ENCODE assay signal across 6 mouse cellular contexts in genomic region chr7:89997526-89997925, GRCm38 (mm10). TPM values are rescaled to one million over a fixed set of nuclear protein-coding genes. Genes with fewer than 3 reads are reported as not detected.
DNase-seq lines count a peak whose midpoint lies in the region; ATAC-seq and TF ChIP-seq lines count a peak whose summit lies in the region.
"Not testable (repeated sequence)": the region's sequence is repeated elsewhere in the genome, so short reads cannot be mapped to it uniquely, and the experiment has no call there.

No protein-coding gene starts in this region.

- H3K9me3 ChIP-seq in E14TG2a.4 (ENCODE audit: low read length); forebrain, embryonic 11.5 days (ENCODE audit: control insufficient read depth, low read length); forebrain, embryonic 14.5 days (replicated peaks; ENCODE audit: control insufficient read depth, low read length); midbrain, embryonic 16.5 days (replicated peaks; ENCODE audit: control insufficient read depth, low read length, poor library complexity, severe bottlenecking): not testable (repeated sequence)

- H3K9ac ChIP-seq in forebrain, embryonic 11.5 days (ENCODE audit: low read length); forebrain, embryonic 14.5 days (ENCODE audit: low read length); midbrain, embryonic 16.5 days (ENCODE audit: low read depth, low read length): not testable (repeated sequence)

- not testable (repeated sequence) for H3K27ac ChIP-seq in forebrain, embryonic 11.5 days (ENCODE audit: low read depth, low read length); forebrain, embryonic 14.5 days (ENCODE audit: low read depth, low read length); midbrain, embryonic 16.5 days (ENCODE audit: low read length)

- H3K4me1 ChIP-seq in E14TG2a.4 (replicated peaks; ENCODE audit: low read depth, low read length), result peaks cover 55% of the 10 kb centered on the region
- H3K4me1 ChIP-seq in forebrain, embryonic 11.5 days (replicated peaks; ENCODE audit: control insufficient read depth, insufficient read depth, low read length); forebrain, embryonic 14.5 days (ENCODE audit: control insufficient read depth, insufficient read depth, low read length); midbrain, embryonic 16.5 days (ENCODE audit: control insufficient read depth, insufficient read depth, low read length): not testable (repeated sequence)

- 27% methylated on average over 5 of the region's 5 CpGs for WGBS in forebrain, embryonic 11.5 days
- WGBS in forebrain, embryonic 14.5 days, result 18% methylated on average over 5 of the region's 5 CpGs
- WGBS in midbrain, embryonic 16.5 days, result 22% methylated on average over 5 of the region's 5 CpGs

- H3K4me3 ChIP-seq in E14TG2a.4 (replicated peaks; ENCODE audit: low read length), result peak overlapping the region; percentile 48
- H3K4me3 ChIP-seq in forebrain, embryonic 11.5 days (ENCODE audit: low read depth, low read length); forebrain, embryonic 14.5 days (ENCODE audit: low read depth, low read length); midbrain, embryonic 16.5 days (ENCODE audit: low read depth, low read length): not testable (repeated sequence)

- not testable (repeated sequence) for H3K4me2 ChIP-seq in forebrain, embryonic 11.5 days (ENCODE audit: low read depth, low read length, severe bottlenecking); forebrain, embryonic 14.5 days (ENCODE audit: low read length); midbrain, embryonic 16.5 days (ENCODE audit: low read length)

- DNase-seq in ES-CJ7 (ENCODE audit: low read depth, low spot score) (peak; percentile 85), R1 (ENCODE audit: low read depth, low spot score) (peak; percentile 87)
- DNase-seq in forebrain, embryonic 11.5 days (ENCODE audit: low spot score); forebrain, embryonic 14.5 days (ENCODE audit: low spot score): not testable (repeated sequence)

- H3K27me3 ChIP-seq in E14TG2a.4 (ENCODE audit: insufficient read depth, low read length); forebrain, embryonic 11.5 days (ENCODE audit: control insufficient read depth, insufficient read depth, low read length); forebrain, embryonic 14.5 days (replicated peaks; ENCODE audit: control insufficient read depth, insufficient read depth, low read length); midbrain, embryonic 16.5 days (ENCODE audit: control insufficient read depth, insufficient read depth, low read depth, low read length): not testable (repeated sequence)

- H3K36me3 ChIP-seq in E14TG2a.4 (ENCODE audit: insufficient read depth, low read length); forebrain, embryonic 11.5 days (ENCODE audit: control insufficient read depth, insufficient read depth, low read length); forebrain, embryonic 14.5 days (ENCODE audit: control insufficient read depth, insufficient read depth, low read length); midbrain, embryonic 16.5 days (ENCODE audit: control insufficient read depth, insufficient read depth, low read length): not testable (repeated sequence)

- peak; percentile 5; the same call in 1 of the 2 replicates for ATAC-seq in forebrain, embryonic 11.5 days (replicated peaks; ENCODE audit: low FRiP score)
- ATAC-seq in forebrain, embryonic 14.5 days, result 0 out of 2 replicates have a peak, but pooled peaks have one; percentile 6
- ATAC-seq in midbrain, embryonic 16.5 days, result peak; percentile 21; the same call in 1 of the 2 replicates

- TF ChIP-seq CTCF in E14TG2a.4 (conservative IDR thresholded peaks at IDR 0.05; ENCODE audit: low read length), result not testable (repeated sequence)

RNA-seq across cellular contexts. Expression of gene Eed, which starts 16.7 kb away (rescaled TPM):
- polyA plus RNA-seq in forebrain, embryonic 11.5 days (2014; fragmentation: Nextera tagmentation; extraction: Ambion mirVana), result 96.4 and 102 TPM in 2 replicates
- polyA plus RNA-seq in forebrain, embryonic 14.5 days (2014; fragmentation: Nextera tagmentation; extraction: Ambion mirVana), result 41.2 and 43.5 TPM in 2 replicates
- polyA plus RNA-seq in midbrain, embryonic 16.5 days (2015; fragmentation: Nextera tagmentation; extraction: Ambion mirVana), result 24.4 and 25.7 TPM in 2 replicates

RNA-seq across cellular contexts. Expression of gene Hikeshi, which starts 56.5 kb away (rescaled TPM):
- 136 and 152 TPM in 2 replicates for polyA plus RNA-seq in forebrain, embryonic 11.5 days (2014; fragmentation: Nextera tagmentation; extraction: Ambion mirVana)
- 171 and 174 TPM in 2 replicates for polyA plus RNA-seq in forebrain, embryonic 14.5 days (2014; fragmentation: Nextera tagmentation; extraction: Ambion mirVana)
- polyA plus RNA-seq in midbrain, embryonic 16.5 days (2015; fragmentation: Nextera tagmentation; extraction: Ambion mirVana), result 136 and 144 TPM in 2 replicates
